Mouse (Mus musculus) spleen, embryonic (tissue): ENCODE results near the gene Olfr901.
"Not testable (repeated sequence)": the region's sequence is repeated elsewhere in the genome, so short reads cannot be mapped to it uniquely, and the experiment has no call there.

ENCODE experiments used
- CTCF ChIA-PET: fragments of 350-600 bp; sonication (Branson Sonifier 250); formaldehyde crosslinking; loops from one replicate; lab custom pipeline; 2022; lab: Charles Lee

Olfr901 gene

GRCm38 (mm10) chr9:38429155-38429554 lies at the start of gene Olfr901:
Gene Olfr901 (plus strand): TSS chr9:38429455.
- CTCF ChIA-PET, result no interaction called here

- CTCF ChIA-PET, result no interaction called here
These were observed 27.9 kb upstream of the Olfr901 start, which contains the start of gene Olfr147 for GRCm38 (mm10) chr9:38401398-38401797. Gene Olfr147 (plus strand): TSS chr9:38401698.

GRCm38 (mm10) chr9:38407502-38407901 lies 21.8 kb upstream of the Olfr901 start:
- CTCF ChIA-PET, result not testable (repeated sequence)

GRCm38 (mm10) chr9:38413502-38413901 lies 15.8 kb upstream of the Olfr901 start:
- CTCF ChIA-PET, result not testable (repeated sequence)

GRCm38 (mm10) chr9:38423801-38424200 lies 5.5 kb upstream of the Olfr901 start:
- CTCF ChIA-PET, result no interaction called here

GRCm38 (mm10) chr9:38427026-38427425 lies 2.2 kb upstream of the Olfr901 start:
- CTCF ChIA-PET, result no interaction called here

GRCm38 (mm10) chr9:38447352-38447751 lies 18.1 kb downstream of the Olfr901 start, which contains the start of gene Olfr902:
Gene Olfr902 (plus strand): TSS chr9:38447652.
- CTCF ChIA-PET, result no interaction called here

GRCm38 (mm10) chr9:38462844-38463243 lies 33.6 kb downstream of the Olfr901 start, which contains the start of gene Olfr904:
Gene Olfr904 (plus strand): TSS chr9:38463144.
- CTCF ChIA-PET, result no interaction called here

GRCm38 (mm10) chr9:38470807-38471206 lies 41.6 kb downstream of the Olfr901 start, which contains the start of gene Olfr905:
Gene Olfr905 (plus strand): TSS chr9:38471107.
- CTCF ChIA-PET, result no interaction called here
